Mouse (Mus musculus): Measurements from ENCODE around the gene Acap1.
"Not testable (repeated sequence)": the region's sequence is repeated elsewhere in the genome, so short reads cannot be mapped to it uniquely, and the experiment has no call there.

Acap1 gene

DNA sequence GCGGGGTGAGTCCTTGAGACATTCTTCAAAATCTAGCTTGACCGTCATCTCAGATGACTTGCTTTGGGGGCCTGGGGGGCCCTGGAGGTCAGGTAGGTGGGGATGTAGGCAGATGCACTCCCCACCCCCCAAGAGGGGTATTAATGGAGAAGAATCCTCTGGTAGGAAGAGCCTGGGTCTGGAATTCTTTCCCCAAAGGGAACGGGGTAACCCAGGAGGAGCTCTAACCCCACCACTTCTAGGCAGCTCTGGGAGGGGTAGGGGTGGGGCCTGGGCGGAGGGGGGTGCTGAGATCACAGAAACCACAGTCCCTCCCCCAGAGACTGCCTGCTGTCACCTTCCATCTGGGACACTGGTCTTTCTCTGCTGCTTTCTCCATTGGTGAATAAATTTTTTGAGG lies at the start of gene Acap1:
Gene Acap1 (minus strand): TSS at position 249 of the 400 bp plus-strand sequence.
- no peak for DNase-seq (ENCODE audit: low spot score)

DNA sequence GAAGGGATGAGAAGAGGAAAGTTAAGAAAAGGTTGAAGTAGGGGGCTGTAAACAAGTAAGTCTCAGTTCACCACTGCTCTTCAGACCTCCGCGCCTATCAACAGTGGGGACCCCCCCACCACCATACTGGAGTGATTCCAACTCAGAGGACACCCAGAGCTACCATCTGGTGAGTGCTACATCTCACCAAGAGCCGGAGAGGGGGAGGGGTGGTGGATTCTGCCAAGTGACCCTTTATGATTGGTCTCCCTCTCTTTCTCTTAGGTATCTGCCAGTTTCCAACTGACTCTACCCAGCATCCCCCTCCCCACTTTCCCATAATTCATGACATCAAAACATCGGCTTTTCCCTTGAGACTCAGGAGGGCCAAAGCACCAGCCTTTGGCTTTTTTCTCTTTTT lies 45.6 kb upstream of the Acap1 start:
- DNase-seq (ENCODE audit: low spot score): no peak

GRCm38 (mm10) chr11:69939731-69940130 lies 44.4 kb upstream of the Acap1 start:
- DNase-seq (ENCODE audit: low spot score): no peak

DNA sequence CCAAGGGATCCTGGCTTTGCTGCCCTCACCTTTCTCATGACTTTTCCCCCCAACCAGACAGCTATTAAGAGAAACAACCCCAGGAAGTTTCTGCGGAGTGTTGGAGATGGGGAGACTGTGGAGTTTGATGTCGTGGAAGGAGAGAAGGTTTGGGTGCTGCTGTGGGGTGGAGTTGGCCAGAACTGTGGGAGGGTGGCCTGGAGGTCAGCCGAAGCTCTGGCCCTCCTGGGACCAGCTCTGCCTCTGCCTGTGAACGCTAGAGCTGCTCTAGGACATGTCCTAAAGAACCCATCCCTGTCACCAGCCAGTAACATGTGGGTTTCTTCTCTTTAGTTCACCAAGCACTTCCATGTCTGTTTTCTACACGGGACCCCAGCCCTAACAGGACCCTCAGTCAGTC lies 43.8 kb upstream of the Acap1 start:
- no peak for DNase-seq (ENCODE audit: low spot score)

- no peak for DNase-seq (ENCODE audit: low spot score)
Measured at GRCm38 (mm10) chr11:69938401-69938979, 43.2 kb upstream of the Acap1 start.

- no peak for DNase-seq (ENCODE audit: low spot score)
Measured at GRCm38 (mm10) chr11:69937834-69938233, 42.5 kb upstream of the Acap1 start.

DNA sequence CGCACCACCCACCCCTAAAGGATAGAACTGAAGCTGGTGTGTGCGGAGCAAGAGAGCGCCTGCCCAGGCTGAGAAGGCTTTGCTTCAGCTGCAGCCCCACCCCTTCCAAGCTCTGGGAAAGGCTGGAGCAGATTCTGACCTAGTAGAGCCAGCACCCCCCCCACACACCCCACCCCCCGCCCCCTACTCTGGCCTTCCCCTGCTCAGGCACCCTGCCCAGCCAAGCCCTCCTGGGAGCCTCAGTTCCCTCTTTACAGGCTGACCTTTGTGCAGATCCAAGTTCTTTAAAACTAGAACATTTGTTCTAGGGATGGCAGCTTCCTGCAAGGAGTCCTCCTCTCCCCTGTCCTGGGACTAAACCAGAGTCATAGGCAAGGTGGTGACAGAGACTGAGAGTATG lies 42.0 kb upstream of the Acap1 start:
- DNase-seq (ENCODE audit: low spot score): peak; percentile 84

- peak; percentile 62 for DNase-seq (ENCODE audit: low spot score)
Measured at GRCm38 (mm10) chr11:69936714-69937347, 41.5 kb upstream of the Acap1 start.

DNA sequence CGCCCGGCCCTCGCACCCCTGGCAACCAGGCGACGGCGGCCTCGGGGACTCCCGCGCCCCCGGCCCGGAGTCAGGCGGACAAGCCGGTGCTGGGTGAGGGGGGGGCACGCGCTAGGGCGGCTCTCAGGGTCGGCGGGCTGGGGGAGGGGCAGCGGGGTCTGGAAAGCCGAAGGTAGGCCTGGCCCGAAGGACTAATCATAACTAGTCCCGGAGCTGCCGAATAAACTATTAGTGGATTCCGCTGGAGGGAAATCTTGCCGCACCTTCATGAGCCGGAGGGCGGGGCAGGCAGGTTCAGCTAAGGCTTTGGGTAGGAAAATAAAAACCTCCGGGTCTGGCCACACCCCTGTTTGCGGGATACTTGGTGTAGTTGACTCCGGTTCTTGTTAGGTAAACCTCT lies 40.8 kb upstream of the Acap1 start:
- DNase-seq (ENCODE audit: low spot score): peak; percentile 79

DNA sequence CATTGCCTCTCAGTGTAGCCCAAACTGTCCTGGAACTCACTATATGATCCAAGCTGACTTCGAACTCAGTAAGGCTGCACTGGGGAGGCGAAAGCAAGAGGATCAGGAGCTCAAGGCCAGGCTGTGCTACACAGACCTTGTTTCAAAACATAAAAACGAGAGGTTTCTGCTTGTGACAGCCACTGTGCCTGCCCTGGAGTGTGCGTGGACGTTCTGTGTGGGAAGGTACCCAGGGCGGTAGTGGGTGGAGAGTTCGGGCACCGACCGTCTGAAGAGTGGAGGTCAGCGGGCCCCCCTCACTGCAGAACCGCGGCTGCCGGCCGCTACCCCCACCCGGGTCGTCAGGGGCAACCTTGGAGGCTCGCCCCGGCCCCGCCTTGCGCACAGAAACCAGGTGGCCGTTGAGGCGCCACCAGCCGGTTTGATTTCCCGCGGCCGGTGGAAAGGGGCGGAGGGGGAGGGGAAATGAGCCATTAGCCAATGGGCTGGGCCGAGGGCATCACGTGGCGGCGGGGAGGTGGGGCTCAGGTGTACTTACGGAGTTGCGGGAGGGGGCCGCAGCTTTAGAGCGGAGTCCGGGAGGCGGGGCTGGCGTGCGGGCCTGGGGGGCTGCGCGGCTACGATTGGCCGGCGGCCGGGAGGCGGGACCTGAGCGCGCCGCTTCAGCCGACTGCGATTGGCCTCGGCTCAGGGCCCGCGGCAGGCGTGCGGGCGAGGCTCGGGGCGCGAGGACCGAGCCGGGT lies 40.0 kb upstream of the Acap1 start, which contains the start of gene Ybx2:
Gene Ybx2 (plus strand): TSS at position 660 of the 743 bp plus-strand sequence.
- peak; percentile 93 for DNase-seq (ENCODE audit: low spot score)

- DNase-seq (ENCODE audit: low spot score): no peak
Measured at GRCm38 (mm10) chr11:69934681-69935080, 39.3 kb upstream of the Acap1 start.

- peak; percentile 99 for DNase-seq (ENCODE audit: low spot score)
Measured at GRCm38 (mm10) chr11:69934169-69934568, 38.8 kb upstream of the Acap1 start.

- DNase-seq (ENCODE audit: low spot score): no peak
Measured at GRCm38 (mm10) chr11:69933066-69933465, 37.7 kb upstream of the Acap1 start.

DNA sequence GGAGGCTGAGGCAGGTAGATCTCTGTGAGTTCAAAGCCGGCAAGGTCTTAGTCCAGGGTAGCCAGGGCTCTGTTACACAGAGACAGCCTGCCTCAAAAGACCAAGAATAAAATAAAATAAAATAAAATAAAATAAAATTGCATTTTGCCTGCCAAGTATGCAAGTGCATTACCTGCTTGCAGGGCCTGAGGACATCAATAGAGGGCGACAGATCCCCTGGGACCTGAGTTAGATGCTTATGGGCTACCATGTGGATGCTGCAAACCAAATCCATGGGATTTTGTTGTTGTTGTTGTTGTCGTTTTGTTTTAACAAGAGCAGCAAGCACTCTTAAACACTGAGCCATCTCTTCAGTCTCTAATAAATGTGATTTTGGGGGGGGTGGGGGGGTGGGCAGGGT lies 36.9 kb upstream of the Acap1 start:
- DNase-seq (ENCODE audit: low spot score): no peak

DNA sequence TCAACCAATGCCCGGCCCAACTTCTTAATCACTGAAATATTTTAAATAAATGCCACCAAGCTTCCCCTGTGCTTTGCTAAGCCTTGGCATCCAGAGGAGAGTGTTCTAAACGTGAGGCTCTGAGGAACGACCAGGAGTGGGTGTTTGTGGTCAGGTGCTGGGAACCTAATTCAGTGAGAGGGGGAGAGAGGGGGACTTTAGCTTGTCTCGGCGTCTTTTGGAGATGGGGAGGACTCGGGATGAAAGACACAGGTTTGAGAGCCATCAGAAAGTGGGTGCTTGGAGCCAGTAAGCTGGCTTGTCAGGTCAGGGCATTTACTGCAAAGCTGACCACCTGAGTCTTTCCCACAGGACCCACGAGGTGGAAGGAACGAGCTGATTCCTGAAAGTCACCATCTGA lies 36.4 kb upstream of the Acap1 start:
- no peak for DNase-seq (ENCODE audit: low spot score)

- no peak for DNase-seq (ENCODE audit: low spot score)
Measured at GRCm38 (mm10) chr11:69930967-69931537, 35.7 kb upstream of the Acap1 start.

DNA sequence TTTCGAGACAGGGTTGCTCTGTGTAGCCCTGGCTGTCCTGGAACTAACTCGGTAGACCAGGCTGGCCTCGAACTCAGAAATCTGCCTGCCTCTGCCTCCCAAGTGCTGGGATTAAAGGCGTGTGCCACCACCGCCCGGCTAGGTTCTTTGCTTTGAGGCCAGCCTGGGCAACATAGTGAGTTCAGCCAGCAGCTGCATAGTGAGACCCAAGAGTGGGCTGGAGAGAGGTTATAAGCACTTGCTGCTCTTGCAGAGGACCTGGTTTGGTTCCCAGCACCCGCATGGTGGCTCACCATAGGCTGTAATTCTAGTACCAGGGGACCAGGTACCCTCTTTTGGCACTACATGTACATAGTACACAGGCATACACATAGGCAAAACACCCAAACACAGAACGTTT lies 34.8 kb upstream of the Acap1 start:
- not testable (repeated sequence) for DNase-seq (ENCODE audit: low spot score)

DNA sequence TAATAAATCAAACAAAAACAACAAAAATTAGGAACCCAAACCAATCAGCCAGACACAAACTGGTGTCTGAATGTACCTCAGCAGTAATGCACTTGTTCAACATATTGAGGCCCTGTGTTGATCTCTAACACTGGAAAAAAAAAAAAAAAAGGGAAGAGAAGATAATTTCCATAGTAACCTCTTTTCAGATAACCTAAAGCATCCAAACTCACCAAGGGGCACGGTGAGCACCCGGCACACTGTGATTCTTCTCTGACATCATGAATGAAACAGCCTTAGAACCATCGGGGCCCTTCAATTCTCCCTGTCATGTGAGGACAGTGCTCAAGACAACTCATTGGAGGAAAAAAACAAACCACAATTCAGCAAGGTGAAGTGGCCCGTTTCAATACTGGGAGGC lies 34.4 kb upstream of the Acap1 start:
- no peak for DNase-seq (ENCODE audit: low spot score)

DNA sequence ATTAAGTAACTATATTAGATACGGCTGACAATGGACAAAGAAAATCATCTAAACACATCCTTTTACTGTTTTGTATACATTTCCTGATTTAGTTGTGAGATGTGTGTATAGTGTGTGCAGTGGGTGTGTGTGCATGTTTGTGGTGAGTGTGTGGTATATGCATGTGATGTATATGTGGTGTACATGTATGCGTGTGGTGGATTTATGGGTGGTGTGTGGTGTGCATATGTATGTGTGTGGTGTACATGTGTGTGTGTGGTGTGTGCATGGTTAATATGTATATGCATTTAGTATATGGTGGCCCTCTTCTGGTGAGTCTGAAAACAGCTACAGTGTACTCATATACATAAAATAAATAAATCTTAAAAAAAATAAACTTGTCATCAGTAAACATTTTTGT lies 32.2 kb upstream of the Acap1 start:
- DNase-seq (ENCODE audit: low spot score): no peak

DNA sequence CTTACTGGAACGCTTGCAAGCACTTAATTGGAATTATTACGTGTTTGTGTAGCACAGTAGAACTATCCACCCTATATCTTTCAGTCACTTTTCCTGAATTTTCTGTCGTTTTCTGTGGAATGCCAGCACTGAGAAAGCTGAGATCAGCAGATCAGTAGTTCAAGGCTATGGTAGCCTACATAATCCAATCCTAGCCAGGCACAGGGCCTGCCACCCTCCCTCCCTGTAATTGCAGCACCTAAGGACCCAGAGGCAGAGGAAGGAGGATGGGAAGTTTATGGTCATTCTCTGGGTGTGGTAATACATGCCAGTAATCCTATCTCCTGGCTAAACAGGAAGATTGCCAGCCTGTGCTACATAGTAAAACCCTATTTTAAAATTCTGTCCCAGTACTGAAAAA lies 27.5 kb upstream of the Acap1 start:
- DNase-seq (ENCODE audit: low spot score): no peak

GRCm38 (mm10) chr11:69922012-69922756 lies 26.8 kb upstream of the Acap1 start:
- DNase-seq (ENCODE audit: low spot score): no peak

Measured in testis, postnatal 10 days (tissue).